In genomic region chr16:11012571-11013463, GRCm38 (mm10) we compare ENCODE assay signal across 8 mouse cellular contexts. TPM values are rescaled to one million over a fixed set of nuclear protein-coding genes. Genes with fewer than 3 reads are reported as not detected.
A peak's percentile ranks its signal among the peaks of the same experiment; 100 is the strongest.
DNase-seq lines count a peak whose midpoint lies in the region; ATAC-seq and TF ChIP-seq lines count a peak whose summit lies in the region.

No protein-coding gene starts in this region.

- H3K9me3 ChIP-seq in hindbrain, embryonic 14.5 days (ENCODE audit: control insufficient read depth, low read length), result no peaks in the 10 kb centered on the region
- no peaks in the 10 kb centered on the region for H3K9me3 ChIP-seq in midbrain, embryonic 11.5 days (ENCODE audit: control insufficient read depth, low read length)

- no peak for TF ChIP-seq CTCF in left cerebral cortex, adult 2 months (IDR thresholded peaks at IDR 0.05)

- peak; percentile 51 for ATAC-seq in common myeloid progenitor, adult 5-6 weeks (replicated peaks; ENCODE audit: low read depth, poor library complexity, severe bottlenecking)
- ATAC-seq in hindbrain, embryonic 14.5 days (ENCODE audit: low FRiP score), result peak; percentile 63; the same call in 1 of the 2 replicates
- peak; percentile 29; the same call in 1 of the 2 replicates for ATAC-seq in midbrain, embryonic 11.5 days (ENCODE audit: low FRiP score)

- WGBS in hindbrain, embryonic 14.5 days, result 68% methylated on average over 11 of the region's 11 CpGs
- 70% methylated on average over 11 of the region's 11 CpGs for WGBS in midbrain, embryonic 11.5 days

- H3K27me3 ChIP-seq in hindbrain, embryonic 14.5 days (ENCODE audit: control insufficient read depth, insufficient read depth, low read length), result no peaks in the 10 kb centered on the region
- no peaks in the 10 kb centered on the region for H3K27me3 ChIP-seq in midbrain, embryonic 11.5 days (ENCODE audit: control insufficient read depth, insufficient read depth, low read length)

- H3K4me2 ChIP-seq in hindbrain, embryonic 14.5 days (replicated peaks), result no peak overlapping the region
- H3K4me2 ChIP-seq in midbrain, embryonic 11.5 days, result no peak overlapping the region

- H3K27ac ChIP-seq in hindbrain, embryonic 14.5 days, result 0 out of 2 replicates have a peak overlapping the region, but pooled peaks have one; percentile 43
- peak overlapping the region; percentile 61 for H3K27ac ChIP-seq in left cerebral cortex, adult 2 months
- no peak overlapping the region for H3K27ac ChIP-seq in midbrain, embryonic 11.5 days (ENCODE audit: low read depth, low read length)

- H3K36me3 ChIP-seq in hindbrain, embryonic 14.5 days (replicated peaks; ENCODE audit: control insufficient read depth, insufficient read depth), result no peaks in the 10 kb centered on the region
- no peaks in the 10 kb centered on the region for H3K36me3 ChIP-seq in midbrain, embryonic 11.5 days (ENCODE audit: control insufficient read depth, insufficient read depth, low read length)

- peak; percentile 29 for DNase-seq in embryo, embryonic 10 days (ENCODE audit: low spot score)
- DNase-seq in embryo, embryonic 9.5 days (ENCODE audit: extremely low spot score), result no peak
- DNase-seq in gastrocnemius, adult 8-10 months (ENCODE audit: low spot score in 2 of 2), result peak; percentile 26 to 53
- peak; percentile 45 for DNase-seq in hindbrain, embryonic 14.5 days (ENCODE audit: low spot score)
- peak; percentile 35 to 53 for DNase-seq in left cerebral cortex, adult 2 months (ENCODE audit: extremely low spot score in 1 of 2, low spot score in 2 of 2)
- DNase-seq in midbrain, embryonic 11.5 days (ENCODE audit: low spot score, missing footprints), result peak; percentile 72
- DNase-seq in spleen, adult 18-20 months, result peak; percentile 14 to 40

- H3K9ac ChIP-seq in hindbrain, embryonic 14.5 days, result no peak overlapping the region
- no peak overlapping the region for H3K9ac ChIP-seq in midbrain, embryonic 11.5 days (ENCODE audit: low read length)

- H3K4me3 ChIP-seq in hindbrain, embryonic 14.5 days (replicated peaks; ENCODE audit: low read length), result no peak overlapping the region
- H3K4me3 ChIP-seq in left cerebral cortex, adult 2 months, result no peak overlapping the region
- no peak overlapping the region for H3K4me3 ChIP-seq in midbrain, embryonic 11.5 days (ENCODE audit: low read depth, low read length)

- H3K4me1 ChIP-seq in hindbrain, embryonic 14.5 days (replicated peaks; ENCODE audit: control insufficient read depth, insufficient read depth, low read length), result peaks cover 8% of the 10 kb centered on the region
- peaks cover 6% of the 10 kb centered on the region for H3K4me1 ChIP-seq in midbrain, embryonic 11.5 days (ENCODE audit: control insufficient read depth, insufficient read depth, low read length)

- intact Hi-C loops in left cerebral cortex, adult 2 months (cut with DNase I), result no loop called here

RNA-seq across cellular contexts. Expression of gene Snn, which starts 47.9 kb away (rescaled TPM):
- total RNA-seq in common myeloid progenitor, adult 5-6 weeks (2017), result 9.4 and 13.5 TPM in 2 replicates
- 1 to 10 TPM; 2.3 to 3.7 (median 3.1) TPM for total RNA-seq in gastrocnemius, adult 8-10 months (2022)
- polyA plus RNA-seq in hindbrain, embryonic 14.5 days (2014; fragmentation: Nextera tagmentation; extraction: Ambion mirVana), result 147 and 158 TPM in 2 replicates
- total RNA-seq in left cerebral cortex, adult 2 months (2021), result 100 to 1,000 TPM; 174 to 177 TPM
- 103 and 110 TPM in 2 replicates for polyA plus RNA-seq in midbrain, embryonic 11.5 days (2014; fragmentation: Nextera tagmentation; extraction: Ambion mirVana)

RNA-seq across cellular contexts. Expression of gene Litaf, which starts 53.1 kb away (rescaled TPM):
- total RNA-seq in common myeloid progenitor, adult 5-6 weeks (2017), result 18.4 and 22.3 TPM in 2 replicates
- total RNA-seq in gastrocnemius, adult 8-10 months (2022), result 1 to 10 TPM; 2.5 to 3.9 (median 3.3) TPM
- polyA plus RNA-seq in hindbrain, embryonic 14.5 days (2014; fragmentation: Nextera tagmentation; extraction: Ambion mirVana), result 23.9 and 27.2 TPM in 2 replicates
- 10 to 100 TPM in 1 of 2 experiments, 1 to 10 TPM in 1; 9.1 to 14.1 TPM for total RNA-seq in left cerebral cortex, adult 2 months (2021)
- 61.8 and 63.4 TPM in 2 replicates for polyA plus RNA-seq in midbrain, embryonic 11.5 days (2014; fragmentation: Nextera tagmentation; extraction: Ambion mirVana)

Comparison
In these comparisons a context has a peak if more than half of its experiments do, and no peak if none do; other contexts are left out.
1. RNA of gene Snn, which starts 47.9 kb away (total RNA-seq): 174 to 177 TPM in left cerebral cortex, adult 2 months; 9.4 to 13.5 TPM in common myeloid progenitor, adult 5-6 weeks and 2.3 to 3.7 TPM in gastrocnemius, adult 8-10 months; every median in the first group is over 10 times any median in the second.
2. Peak in every context shown above with its lines, with median percentiles within 50 percentile points of each other: ATAC-seq.